In the genomic region with DNA sequence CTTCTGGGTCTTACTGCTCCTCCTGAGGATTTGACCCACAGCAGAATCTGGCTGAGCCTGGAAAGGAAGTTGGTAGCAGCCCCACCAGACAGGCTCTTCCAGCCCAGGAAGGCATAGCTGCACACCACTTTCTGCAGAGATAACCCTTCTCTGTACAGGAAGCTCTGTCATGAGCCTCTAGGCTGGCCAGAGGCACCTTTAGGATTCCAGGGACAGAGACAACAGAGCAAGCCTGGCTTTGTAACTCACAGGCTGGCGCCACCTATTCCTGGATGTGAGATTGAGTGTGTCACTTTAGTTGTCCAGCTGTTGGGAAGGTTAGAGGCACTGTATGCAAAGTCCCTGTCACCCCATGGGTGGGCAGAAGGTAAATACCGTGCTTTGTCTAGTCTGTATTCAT, we compare ENCODE assay signal across 12 mouse cellular contexts. TPM values are rescaled to one million over a fixed set of nuclear protein-coding genes. Genes with fewer than 3 reads are reported as not detected.
DNase-seq lines count a peak whose midpoint lies in the region; ATAC-seq and TF ChIP-seq lines count a peak whose summit lies in the region.
"Had no signal": no experiment of that assay in that cellular context is flagged by ENCODE, and none has a peak within 500 bp of the region (broad histone marks: within the 10 kb centered on the region; RNA-seq: fewer than 3 reads in every experiment).

No protein-coding gene starts in this region.

- ATAC-seq in forebrain, embryonic 13.5 days = no peak
- ATAC-seq in forebrain, postnatal 0 days = no peak
- ATAC-seq in intestine, embryonic 14.5 days (replicated peaks; ENCODE audit: low FRiP score, low TSS enrichment, low read depth) = no peak
- ATAC-seq in intestine, postnatal 0 days = no peak

- no peak for DNase-seq in forebrain, postnatal 0 days
- peak; percentile 60 for DNase-seq in intestine, embryonic 14.5 days (ENCODE audit: low spot score)
- DNase-seq in thymus, adult 2 months = no peak
- DNase-seq in thymus, postnatal 10 days (ENCODE audit: low spot score in 2 of 2) = no peak
- peak; percentile 49 for DNase-seq in thymus, postnatal 4 days
- no peak for DNase-seq in urinary bladder, postnatal 4 days (ENCODE audit: low spot score in 2 of 2)
- DNase-seq: cerebellum, postnatal 14 days; kidney, postnatal 25 days; layer of hippocampus, postnatal 36 days had no signal

- no peak overlapping the region for H3K27ac ChIP-seq in forebrain, embryonic 13.5 days
- H3K27ac ChIP-seq in forebrain, postnatal 0 days (ENCODE audit: low read depth, low read length) = no peak overlapping the region
- H3K27ac ChIP-seq in intestine, embryonic 14.5 days (ENCODE audit: low read depth) = peak overlapping the region; percentile 27; the same call in 1 of the 2 replicates
- H3K27ac ChIP-seq in intestine, postnatal 0 days (ENCODE audit: low read depth, low read length) = no peak overlapping the region
- H3K27ac ChIP-seq in thymus, adult 2 months (ENCODE audit: control insufficient read depth, insufficient read depth, low read length) = peak overlapping the region; percentile 8
- H3K27ac ChIP-seq: neural tube, embryonic 13.5 days had no signal

- H3K9me3 ChIP-seq in forebrain, embryonic 13.5 days (replicated peaks) = no peaks in the 10 kb centered on the region
- no peaks in the 10 kb centered on the region for H3K9me3 ChIP-seq in forebrain, postnatal 0 days (ENCODE audit: low read length)
- no peaks in the 10 kb centered on the region for H3K9me3 ChIP-seq in intestine, embryonic 14.5 days (ENCODE audit: control insufficient read depth, low read length)
- no peaks in the 10 kb centered on the region for H3K9me3 ChIP-seq in intestine, postnatal 0 days (ENCODE audit: control insufficient read depth)
- H3K9me3 ChIP-seq: neural tube, embryonic 13.5 days had no signal

- TF ChIP-seq CTCF in forebrain, postnatal 0 days (IDR thresholded peaks at IDR 0.05; ENCODE audit: low read depth) = no peak
- TF ChIP-seq CTCF in intestine, postnatal 0 days (IDR thresholded peaks at IDR 0.05; ENCODE audit: low read depth) = no peak
- no peak for TF ChIP-seq CTCF in thymus, adult 2 months (IDR thresholded peaks at IDR 0.05; ENCODE audit: borderline replicate concordance, control insufficient read depth, extremely low read depth, insufficient read depth, low read length, poor library complexity)

- peak overlapping the region; percentile 82; the same call in 1 of the 2 replicates for H3K4me2 ChIP-seq in forebrain, embryonic 13.5 days
- H3K4me2 ChIP-seq in forebrain, postnatal 0 days (ENCODE audit: low read depth) = no peak overlapping the region
- H3K4me2 ChIP-seq in intestine, embryonic 14.5 days (ENCODE audit: low read length) = no peak overlapping the region; the same call in 1 of the 2 replicates
- H3K4me2 ChIP-seq in intestine, postnatal 0 days (replicated peaks; ENCODE audit: low read depth) = no peak overlapping the region

- no peak overlapping the region for H3K9ac ChIP-seq in forebrain, embryonic 13.5 days
- H3K9ac ChIP-seq in forebrain, postnatal 0 days = no peak overlapping the region
- no peak overlapping the region for H3K9ac ChIP-seq in intestine, embryonic 14.5 days (ENCODE audit: low read length)
- H3K9ac ChIP-seq in intestine, postnatal 0 days (ENCODE audit: low read depth, low read length) = no peak overlapping the region
- H3K9ac ChIP-seq: neural tube, embryonic 13.5 days had no signal

- 42% methylated on average over 2 of the region's 2 CpGs for WGBS in forebrain, embryonic 13.5 days
- WGBS in forebrain, postnatal 0 days = 52% methylated on average over 2 of the region's 2 CpGs
- WGBS in intestine, embryonic 14.5 days = 55% methylated on average over 2 of the region's 2 CpGs
- WGBS in intestine, postnatal 0 days = 76% methylated on average over 2 of the region's 2 CpGs
- WGBS in thymus, adult 2 months = 92% methylated on average over 2 of the region's 2 CpGs

- H3K27me3 ChIP-seq in forebrain, embryonic 13.5 days = peaks cover 38% of the 10 kb centered on the region
- peaks cover 13% of the 10 kb centered on the region; the same call in 1 of the 2 replicates for H3K27me3 ChIP-seq in forebrain, postnatal 0 days (ENCODE audit: insufficient read depth, low read length)
- peaks cover 17% of the 10 kb centered on the region; the same call in 1 of the 2 replicates for H3K27me3 ChIP-seq in intestine, embryonic 14.5 days (replicated peaks; ENCODE audit: control insufficient read depth, insufficient read depth, low read length)
- no peaks in the 10 kb centered on the region for H3K27me3 ChIP-seq in intestine, postnatal 0 days (replicated peaks; ENCODE audit: control insufficient read depth, insufficient read depth, low read length)
- H3K27me3 ChIP-seq in thymus, adult 2 months (ENCODE audit: control insufficient read depth, insufficient read depth, low read length) = no peaks in the 10 kb centered on the region

- H3K4me3 ChIP-seq in forebrain, embryonic 13.5 days = no peak overlapping the region
- no peak overlapping the region for H3K4me3 ChIP-seq in forebrain, postnatal 0 days (ENCODE audit: low read depth, low read length)
- no peak overlapping the region for H3K4me3 ChIP-seq in intestine, embryonic 14.5 days (ENCODE audit: low read depth, low read length)
- H3K4me3 ChIP-seq in intestine, postnatal 0 days (ENCODE audit: low read depth, low read length) = no peak overlapping the region
- no peak overlapping the region for H3K4me3 ChIP-seq in thymus, adult 2 months (ENCODE audit: control insufficient read depth, insufficient read depth, low read length)

- no peaks in the 10 kb centered on the region for H3K36me3 ChIP-seq in forebrain, embryonic 13.5 days (ENCODE audit: poor library complexity, severe bottlenecking)
- H3K36me3 ChIP-seq in forebrain, postnatal 0 days (ENCODE audit: insufficient read depth) = no peaks in the 10 kb centered on the region
- no peaks in the 10 kb centered on the region for H3K36me3 ChIP-seq in intestine, embryonic 14.5 days (ENCODE audit: control insufficient read depth, insufficient read depth, low read length)
- peaks cover 7% of the 10 kb centered on the region; the same call in 1 of the 2 replicates for H3K36me3 ChIP-seq in intestine, postnatal 0 days (ENCODE audit: control insufficient read depth, insufficient read depth)
- H3K36me3 ChIP-seq in thymus, adult 2 months (ENCODE audit: control insufficient read depth, insufficient read depth, low read length) = no peaks in the 10 kb centered on the region
- H3K36me3 ChIP-seq: neural tube, embryonic 13.5 days had no signal

- H3K4me1 ChIP-seq in forebrain, embryonic 13.5 days = peaks cover 25% of the 10 kb centered on the region
- no peaks in the 10 kb centered on the region for H3K4me1 ChIP-seq in forebrain, postnatal 0 days (ENCODE audit: insufficient read depth)
- H3K4me1 ChIP-seq in intestine, embryonic 14.5 days (replicated peaks; ENCODE audit: control insufficient read depth, insufficient read depth, low read length) = peaks cover 6% of the 10 kb centered on the region; the same call in 1 of the 2 replicates
- no peaks in the 10 kb centered on the region for H3K4me1 ChIP-seq in intestine, postnatal 0 days (replicated peaks; ENCODE audit: control insufficient read depth, insufficient read depth, low read length)
- H3K4me1 ChIP-seq in thymus, adult 2 months (replicated peaks; ENCODE audit: control insufficient read depth, insufficient read depth, low read length) = peaks cover 35% of the 10 kb centered on the region

- no peak for TF ChIP-seq POLR2A in thymus, adult 2 months (IDR thresholded peaks at IDR 0.05; ENCODE audit: control insufficient read depth, extremely low read depth, insufficient read depth, low read length, poor library complexity)

RNA-seq across cellular contexts. Expression of gene Phf19, which starts 1.3 kb away (rescaled TPM):
- polyA plus RNA-seq in forebrain, embryonic 13.5 days (2015; fragmentation: Nextera tagmentation; extraction: Ambion mirVana) = 4.2 and 4.5 TPM in 2 replicates
- 1.5 and 2.5 TPM in 2 replicates for total RNA-seq in forebrain, postnatal 0 days (2014; rRNA removed)
- 1.5 and 2.4 TPM in 2 replicates for polyA plus RNA-seq in forebrain, postnatal 0 days (2015; fragmentation: Nextera tagmentation; extraction: Ambion mirVana)
- 7.8 and 8.3 TPM in 2 replicates for polyA plus RNA-seq in intestine, embryonic 14.5 days (2014; fragmentation: Nextera tagmentation; extraction: Ambion mirVana)
- 2.7 and 2.9 TPM in 2 replicates for polyA plus RNA-seq in intestine, postnatal 0 days (2015; fragmentation: Nextera tagmentation; extraction: Ambion mirVana)
- 18.8 and 24.1 TPM in 2 replicates for polyA plus RNA-seq in thymus, adult 2 months (2012; rRNA removed)

RNA-seq across cellular contexts. Expression of gene Psmd5, which starts 40.3 kb away (rescaled TPM):
- polyA plus RNA-seq in forebrain, embryonic 13.5 days (2015; fragmentation: Nextera tagmentation; extraction: Ambion mirVana) = 101 and 109 TPM in 2 replicates
- 40.5 and 43.3 TPM in 2 replicates for total RNA-seq in forebrain, postnatal 0 days (2014; rRNA removed)
- polyA plus RNA-seq in forebrain, postnatal 0 days (2015; fragmentation: Nextera tagmentation; extraction: Ambion mirVana) = 84.6 and 85.2 TPM in 2 replicates
- polyA plus RNA-seq in intestine, embryonic 14.5 days (2014; fragmentation: Nextera tagmentation; extraction: Ambion mirVana) = 111 and 113 TPM in 2 replicates
- 47.5 and 52.2 TPM in 2 replicates for polyA plus RNA-seq in intestine, postnatal 0 days (2015; fragmentation: Nextera tagmentation; extraction: Ambion mirVana)
- 10.8 and 15.1 TPM in 2 replicates for polyA plus RNA-seq in thymus, adult 2 months (2012; rRNA removed)

RNA-seq across cellular contexts. Expression of gene Cutal, which starts 40.9 kb away (rescaled TPM):
- polyA plus RNA-seq in forebrain, embryonic 13.5 days (2015; fragmentation: Nextera tagmentation; extraction: Ambion mirVana) = 0.08 TPM in 1 of 2 replicates, not detected in the other
- total RNA-seq in forebrain, postnatal 0 days (2014; rRNA removed) = 0.38 and 0.43 TPM in 2 replicates
- polyA plus RNA-seq in forebrain, postnatal 0 days (2015; fragmentation: Nextera tagmentation; extraction: Ambion mirVana) = 0.29 and 0.39 TPM in 2 replicates
- 2.2 and 2.8 TPM in 2 replicates for polyA plus RNA-seq in intestine, embryonic 14.5 days (2014; fragmentation: Nextera tagmentation; extraction: Ambion mirVana)
- polyA plus RNA-seq in intestine, postnatal 0 days (2015; fragmentation: Nextera tagmentation; extraction: Ambion mirVana) = 16.4 and 17.6 TPM in 2 replicates
- 3.7 and 8.2 TPM in 2 replicates for polyA plus RNA-seq in thymus, adult 2 months (2012; rRNA removed)

RNA-seq across cellular contexts. Expression of gene Traf1, which starts 46.5 kb away (rescaled TPM):
- polyA plus RNA-seq in forebrain, embryonic 13.5 days (2015; fragmentation: Nextera tagmentation; extraction: Ambion mirVana) = 0.13 and 0.34 TPM in 2 replicates
- total RNA-seq in forebrain, postnatal 0 days (2014; rRNA removed) = 0.86 and 2.2 TPM in 2 replicates
- 1.9 and 2.7 TPM in 2 replicates for polyA plus RNA-seq in forebrain, postnatal 0 days (2015; fragmentation: Nextera tagmentation; extraction: Ambion mirVana)
- polyA plus RNA-seq in intestine, embryonic 14.5 days (2014; fragmentation: Nextera tagmentation; extraction: Ambion mirVana) = 1.7 and 2.4 TPM in 2 replicates
- polyA plus RNA-seq in intestine, postnatal 0 days (2015; fragmentation: Nextera tagmentation; extraction: Ambion mirVana) = 1.1 and 1.6 TPM in 2 replicates
- 76.7 and 80.4 TPM in 2 replicates for polyA plus RNA-seq in thymus, adult 2 months (2012; rRNA removed)

Comparison
In these comparisons a context has a peak if more than half of its experiments do, and no peak if none do; other contexts are left out.
1. H3K27ac ChIP-seq: peak in intestine, embryonic 14.5 days (single experiment) and thymus, adult 2 months (single experiment); none in forebrain, embryonic 13.5 days (single experiment), forebrain, postnatal 0 days (single experiment) and intestine, postnatal 0 days (single experiment).
2. DNase-seq: peak in intestine, embryonic 14.5 days (single experiment) and thymus, postnatal 4 days (single experiment); none in forebrain, postnatal 0 days (single experiment), thymus, adult 2 months (single experiment), thymus, postnatal 10 days (0 of 2) and urinary bladder, postnatal 4 days (0 of 2).